Mouse (Mus musculus) erythroblast, embryonic 14.5 days (primary cell): ENCODE data around the gene Slx1b. TPM values are rescaled to one million over a fixed set of nuclear protein-coding genes. Genes with fewer than 3 reads are reported as not detected.

Experiments
- H3K27me3 ChIP-seq: 2 replicates; pipeline ENCODE4 v1.6.1; 2012; ENCODE audit warnings: inconsistent platforms; ENCODE audit not compliant: control insufficient read depth
- H3K36me3 ChIP-seq: 2 replicates; pipeline ENCODE4 v1.6.1; 2012; ENCODE audit warnings: mild to moderate bottlenecking, inconsistent platforms; ENCODE audit not compliant: control insufficient read depth
- H3K4me1 ChIP-seq: 2 replicates; pipeline ENCODE4 v1.6.1; 2012; ENCODE audit warnings: inconsistent platforms; ENCODE audit not compliant: control insufficient read depth
- H3K4me3 ChIP-seq: replicated peaks from 2 replicates; pipeline ENCODE3; 2012; ENCODE audit warnings: moderate library complexity, mild to moderate bottlenecking, inconsistent platforms
- H3K9me3 ChIP-seq: 2 replicates; pipeline ENCODE4 v1.6.1; 2012; ENCODE audit warnings: low read length, inconsistent platforms, mixed read lengths; ENCODE audit not compliant: control insufficient read depth
- GATA1 ChIP-seq: IDR thresholded peaks from 2 replicates; pipeline ENCODE4 v1.6.1; 2012; ENCODE audit warnings: low read length, inconsistent platforms, mixed read lengths
- TAL1 ChIP-seq: IDR thresholded peaks from 3 replicates; pipeline ENCODE4 v1.6.1; 2012; ENCODE audit warnings: low read length, inconsistent platforms, mixed read lengths
- polyA plus RNA-seq: library from polyadenylated mRNA; stranded (reverse); fragments of >175 nt; gene quantifications from 2 replicates; pipeline ENCODE4 v1.2.3, GENCODE M21; 2012

The Slx1b gene
- polyA plus RNA-seq, 1 experiment, result 0.21 TPM

DNA sequence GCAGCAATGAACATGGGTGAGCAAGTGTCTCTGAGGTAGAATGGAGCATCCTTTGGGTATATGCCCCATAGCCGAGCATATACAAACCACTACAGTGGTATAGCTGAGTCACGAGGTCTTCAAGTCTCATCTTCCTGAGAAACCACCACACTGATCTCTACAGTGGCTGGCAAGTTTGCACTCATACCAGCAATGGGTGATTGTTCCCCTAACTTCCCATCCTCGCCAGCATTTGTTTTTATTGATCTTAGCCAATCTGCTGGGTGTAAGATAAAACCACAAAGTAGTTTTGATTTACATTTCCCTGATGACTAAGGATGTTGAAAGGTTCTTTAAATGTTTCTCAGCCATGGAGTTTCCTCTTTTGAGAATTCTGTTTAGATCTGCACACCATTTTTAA, 29.5 kb upstream of the Slx1b start:
- no peak for TF ChIP-seq GATA1
- TF ChIP-seq TAL1, result no peak
- H3K27me3 ChIP-seq, result no peaks in the 10 kb centered on the region

DNA sequence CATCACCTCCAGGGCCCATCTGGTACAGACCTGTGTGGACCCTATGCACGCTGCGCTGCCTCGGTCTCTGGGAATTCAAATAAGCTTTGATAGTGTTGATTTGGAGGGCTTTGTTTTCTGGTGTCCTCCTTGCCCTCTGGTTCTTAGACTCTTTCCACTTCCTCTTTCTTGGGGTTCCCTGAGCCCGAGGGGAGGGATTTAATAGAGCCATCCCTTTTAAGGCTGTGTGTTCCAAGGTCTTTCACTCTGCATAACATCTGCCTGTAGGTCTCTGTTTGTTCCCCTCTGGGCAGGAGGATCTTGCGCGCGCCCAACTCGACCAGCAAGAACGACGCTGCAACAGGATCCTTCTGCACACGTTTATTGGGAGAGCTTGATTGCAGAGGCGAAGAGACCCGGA, 26.1 kb upstream of the Slx1b start:
- Histone ChIP-seq H3K36me3 (no peaks in the 10 kb centered on the region), H3K4me3 (no peak overlapping the region), H3K4me1 (no peaks in the 10 kb centered on the region), H3K9me3 (peaks cover 4% of the 10 kb centered on the region), H3K27me3 (no peaks in the 10 kb centered on the region)
- TF ChIP-seq TAL1 (no peak), GATA1 (no peak)

More for the DNA sequence above, 29.5 kb upstream of the Slx1b start:
- Histone ChIP-seq H3K36me3 (no peaks in the 10 kb centered on the region), H3K4me3 (no peak overlapping the region), H3K4me1 (no peaks in the 10 kb centered on the region), H3K9me3 (peaks cover 2% of the 10 kb centered on the region; the same call in 1 of the 2 replicates)

DNA sequence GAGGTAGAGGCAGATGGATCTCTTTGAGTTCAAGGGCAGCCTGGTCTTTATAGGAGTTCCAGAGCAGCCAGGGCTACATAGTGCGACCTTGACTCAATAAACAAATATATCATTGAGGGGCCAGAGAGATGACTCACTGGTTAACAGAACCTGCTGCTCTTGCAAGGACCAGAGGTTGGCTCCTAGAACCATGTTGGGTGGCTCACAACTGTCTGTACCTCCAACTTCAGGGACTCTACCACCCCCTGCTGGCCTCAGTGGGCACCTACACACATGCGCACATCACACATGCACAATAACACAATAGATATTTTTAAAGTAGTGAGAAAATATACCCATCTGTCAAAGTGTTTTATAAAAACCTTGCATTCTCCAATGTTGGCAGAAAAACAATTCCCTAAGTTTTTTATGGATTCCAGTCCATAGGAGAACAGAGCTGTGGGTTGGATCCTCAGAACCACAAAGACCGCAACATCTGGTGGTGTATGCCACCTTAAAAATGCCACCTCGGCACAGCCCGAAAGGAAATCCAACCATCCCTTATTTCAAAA, 23.3 kb upstream of the Slx1b start:
- Histone ChIP-seq H3K9me3 (peaks cover 2% of the 10 kb centered on the region), H3K36me3 (no peaks in the 10 kb centered on the region), H3K4me1 (no peaks in the 10 kb centered on the region), H3K27me3 (no peaks in the 10 kb centered on the region), H3K4me3 (no peak overlapping the region)
- no peak for TF ChIP-seq TAL1

DNA sequence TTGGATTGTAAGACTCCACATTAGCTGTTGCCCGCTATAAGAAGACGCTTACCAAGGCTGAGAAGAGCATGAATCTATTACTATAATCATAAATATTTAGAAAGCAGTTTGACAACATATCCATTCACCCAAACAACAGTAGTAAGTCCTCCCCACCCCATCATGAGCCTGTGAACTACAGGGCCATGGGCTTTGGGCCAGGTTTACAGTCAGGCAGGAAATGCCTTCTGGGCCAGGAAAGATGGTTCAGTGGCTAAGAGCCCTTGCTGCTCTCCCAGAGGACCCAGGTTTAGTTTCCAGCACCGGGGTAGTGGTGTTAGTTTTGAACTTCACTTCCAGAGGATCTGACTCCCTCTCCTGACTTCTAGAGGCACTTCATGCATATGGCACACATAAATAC, 22.0 kb upstream of the Slx1b start:
- Histone ChIP-seq H3K27me3 (no peaks in the 10 kb centered on the region), H3K4me3 (no peak overlapping the region), H3K36me3 (no peaks in the 10 kb centered on the region), H3K4me1 (no peaks in the 10 kb centered on the region), H3K9me3 (peaks cover 2% of the 10 kb centered on the region)
- TF ChIP-seq GATA1 (no peak), TAL1 (no peak)

DNA sequence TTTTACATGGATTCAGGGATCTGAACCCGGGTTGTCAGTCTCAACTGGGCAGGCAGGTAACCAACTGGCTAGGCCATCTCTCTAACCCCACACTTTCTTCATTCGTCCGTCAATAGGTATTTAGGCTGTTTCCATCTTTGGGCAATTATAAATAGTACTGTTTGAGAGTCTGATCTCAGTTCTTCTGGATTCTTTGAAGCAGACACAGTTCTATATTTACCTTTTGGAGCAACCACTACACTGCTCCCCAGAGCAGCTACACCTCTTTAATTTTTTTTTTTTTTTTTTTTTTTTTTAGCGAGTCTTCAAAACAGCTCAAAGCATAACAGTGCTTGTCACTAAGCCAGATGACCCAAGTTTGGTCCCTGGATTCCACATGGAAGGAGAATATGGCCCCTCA, 20.1 kb upstream of the Slx1b start:
- H3K27me3 ChIP-seq, result no peaks in the 10 kb centered on the region
- no peak overlapping the region for H3K4me3 ChIP-seq
- TF ChIP-seq GATA1 (no peak), TAL1 (no peak)
- H3K9me3 ChIP-seq, result peaks cover 2% of the 10 kb centered on the region
- no peaks in the 10 kb centered on the region for H3K4me1 ChIP-seq
- H3K36me3 ChIP-seq, result no peaks in the 10 kb centered on the region

DNA sequence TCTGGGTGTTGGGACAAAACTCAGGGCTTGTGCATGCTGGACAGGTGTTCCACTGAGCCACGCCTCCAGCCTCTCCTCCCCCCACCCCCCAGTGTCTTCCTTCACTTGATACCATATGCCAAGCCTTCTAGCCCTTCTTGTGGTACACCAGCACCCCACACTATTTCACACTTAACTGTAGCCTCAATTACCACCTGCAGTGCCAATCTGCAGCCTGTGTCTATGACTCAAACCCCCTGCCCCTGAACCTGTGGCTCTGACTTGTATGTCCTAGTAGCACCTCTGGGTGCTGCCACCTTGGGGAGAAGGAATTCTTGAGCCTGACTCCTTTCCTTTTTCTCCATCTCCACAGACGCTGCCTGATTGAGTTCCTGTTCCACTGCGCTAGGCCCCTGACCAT, 16.3 kb upstream of the Slx1b start:
- no peak overlapping the region for H3K4me3 ChIP-seq
- no peaks in the 10 kb centered on the region; the same call in 1 of the 2 replicates for H3K9me3 ChIP-seq
- H3K27me3 ChIP-seq, result no peaks in the 10 kb centered on the region
- no peaks in the 10 kb centered on the region for H3K4me1 ChIP-seq
- no peaks in the 10 kb centered on the region for H3K36me3 ChIP-seq
- no peak for TF ChIP-seq TAL1

DNA sequence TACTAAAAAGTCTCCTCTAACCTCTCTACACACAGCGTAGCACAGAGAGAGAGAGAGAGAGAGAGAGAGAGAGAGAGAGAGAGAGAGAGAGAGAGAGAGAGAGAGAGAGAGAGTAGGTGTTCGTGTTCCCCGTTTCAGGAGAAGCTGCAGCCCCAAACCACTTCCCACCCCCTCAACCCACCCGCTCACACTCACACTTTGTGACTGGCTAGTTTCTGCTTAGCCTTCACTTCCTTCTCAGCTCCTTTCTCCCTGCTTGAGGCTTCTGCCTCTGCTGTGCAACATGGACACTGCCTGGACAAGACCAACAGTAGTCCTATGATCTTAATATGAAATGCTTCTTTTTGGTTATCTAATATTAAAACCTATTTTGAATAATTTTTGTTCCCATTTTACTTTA, 14.7 kb upstream of the Slx1b start:
- no peak for TF ChIP-seq GATA1
- H3K36me3 ChIP-seq, result no peaks in the 10 kb centered on the region
- no peaks in the 10 kb centered on the region for H3K4me1 ChIP-seq
- H3K27me3 ChIP-seq, result peaks cover 7% of the 10 kb centered on the region
- H3K4me3 ChIP-seq, result no peak overlapping the region
- no peaks in the 10 kb centered on the region; the same call in 1 of the 2 replicates for H3K9me3 ChIP-seq

DNA sequence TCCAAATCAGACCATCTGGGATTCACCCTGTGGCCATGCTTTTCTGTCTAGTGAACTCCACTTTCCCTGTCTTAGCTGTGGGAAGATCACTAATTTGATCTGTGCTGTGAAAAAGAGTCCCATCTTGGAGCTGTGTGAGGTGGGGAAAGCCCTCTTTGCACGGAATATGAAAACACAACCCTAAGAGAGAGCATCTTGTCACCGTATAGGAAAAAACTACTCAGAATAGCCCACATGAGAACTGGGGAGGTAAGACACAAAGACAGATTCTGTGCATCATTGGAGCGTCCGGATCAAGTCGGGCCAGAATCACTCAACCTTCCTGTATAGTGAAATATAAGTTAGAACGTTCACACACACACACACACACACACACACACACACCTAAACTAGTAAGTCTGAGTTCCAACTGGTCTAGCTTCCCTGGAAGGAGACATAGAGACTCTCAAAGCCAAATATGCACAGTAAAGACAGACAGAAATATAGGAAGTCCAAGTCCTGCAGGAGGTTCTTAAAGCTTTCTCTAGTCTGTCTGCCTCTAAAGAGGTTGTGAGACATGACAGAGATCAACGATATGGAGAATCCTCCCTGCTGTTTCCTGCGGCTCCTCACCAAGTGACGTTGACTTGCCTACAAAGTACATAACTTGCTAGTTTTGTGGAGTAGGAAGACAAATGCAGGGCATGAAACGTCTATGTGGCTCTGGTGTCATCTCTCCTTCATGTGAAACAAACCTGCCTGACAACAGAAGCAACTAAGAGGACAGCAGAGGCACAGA, 12.8 kb upstream of the Slx1b start:
- no peaks in the 10 kb centered on the region for H3K36me3 ChIP-seq
- H3K27me3 ChIP-seq, result peaks cover 26% of the 10 kb centered on the region
- no peak overlapping the region for H3K4me3 ChIP-seq
- no peak for TF ChIP-seq TAL1
- TF ChIP-seq GATA1, result no peak
- no peaks in the 10 kb centered on the region; the same call in 1 of the 2 replicates for H3K9me3 ChIP-seq
- H3K4me1 ChIP-seq, result peaks cover 15% of the 10 kb centered on the region

DNA sequence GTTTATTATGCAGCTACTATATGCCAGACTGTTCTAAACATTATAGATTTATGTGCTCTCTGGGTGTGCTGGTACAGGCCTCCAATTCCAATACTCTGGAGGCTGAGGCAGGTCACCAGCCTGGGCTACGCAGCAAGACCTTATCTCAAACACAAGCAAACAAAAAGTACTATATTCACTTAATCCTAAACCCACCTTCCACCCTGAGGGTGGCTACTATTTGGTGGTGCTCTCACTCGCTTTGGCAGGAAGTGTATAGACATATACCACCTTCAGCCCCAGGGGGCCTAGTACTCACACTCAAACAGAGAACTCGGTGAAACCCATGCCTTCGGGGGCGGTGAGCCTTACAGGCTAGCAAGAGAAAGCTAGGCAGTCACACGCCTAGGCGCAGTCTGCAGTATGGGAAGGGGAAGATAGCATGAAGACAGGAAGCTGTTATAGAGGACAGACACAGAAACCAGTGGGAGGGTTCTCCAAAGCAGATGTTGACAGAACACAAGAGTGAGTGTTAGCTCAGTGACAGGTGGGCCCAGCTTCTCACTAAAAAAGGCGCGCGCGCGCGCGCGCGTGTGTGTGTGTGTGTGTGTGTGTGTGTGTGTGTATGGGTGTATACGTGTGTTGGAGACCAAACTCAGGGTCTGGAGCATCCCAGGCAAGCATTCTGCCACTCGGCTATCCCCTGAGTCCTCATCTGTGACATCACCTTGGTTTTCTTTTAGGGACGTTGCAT, 12.0 kb upstream of the Slx1b start, which contains the start of gene Coro1a:
Coro1a (minus strand) TSS at position 346 of the 733 bp plus-strand sequence.
- H3K4me1 ChIP-seq, result peaks cover 15% of the 10 kb centered on the region

More for the DNA sequence above, 12.0 kb upstream of the Slx1b start, which contains the start of gene Coro1a:
- Histone ChIP-seq H3K27me3 (peaks cover 34% of the 10 kb centered on the region), H3K9me3 (no peaks in the 10 kb centered on the region; the same call in 1 of the 2 replicates), H3K4me3 (no peak within 1 kb of the TSS), H3K36me3 (no peaks in the 10 kb centered on the region)
- no peak for TF ChIP-seq TAL1
- TF ChIP-seq GATA1, result no peak
